23 mouse cellular contexts compared by ENCODE assay signal in the genomic region with DNA sequence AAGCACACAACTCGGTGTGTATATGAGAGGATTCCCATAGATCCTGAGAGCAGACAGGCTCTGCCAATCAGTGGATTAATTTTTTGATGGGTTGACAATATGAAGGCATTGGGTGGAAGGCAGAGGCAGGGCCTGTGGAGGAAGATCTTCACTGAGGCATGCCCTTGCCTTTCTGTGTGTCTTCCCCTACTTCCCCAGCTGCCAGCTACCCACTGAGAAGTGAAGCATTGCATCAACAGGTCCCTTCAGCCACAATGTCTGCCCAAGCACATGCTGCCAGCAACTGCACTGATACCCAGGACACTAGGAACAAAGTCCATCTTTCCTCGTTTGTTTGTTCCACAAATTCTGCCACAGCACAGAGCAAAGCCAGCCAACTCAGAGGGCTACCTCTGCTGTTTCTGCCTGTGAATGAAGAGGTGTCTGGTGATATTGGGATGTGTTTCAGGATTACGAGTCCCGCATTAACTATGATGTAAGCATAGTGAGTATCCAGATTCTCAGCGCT.
DNase-seq lines count a peak whose midpoint lies in the region; ATAC-seq lines count a peak whose summit lies in the region.
"Had no signal": no experiment of that assay in that cellular context is flagged by ENCODE, and none has a peak within 500 bp of the region (broad histone marks: within the 10 kb centered on the region; RNA-seq: fewer than 3 reads in every experiment).

No protein-coding gene starts in this region.

- H3K27me3 ChIP-seq in liver, embryonic 16.5 days (ENCODE audit: control insufficient read depth, insufficient read depth, low read depth, low read length): no peaks in the 10 kb centered on the region
- H3K27me3 ChIP-seq in midbrain, embryonic 11.5 days (ENCODE audit: control insufficient read depth, insufficient read depth, low read length): no peaks in the 10 kb centered on the region
- H3K27me3 ChIP-seq in midbrain, embryonic 14.5 days (ENCODE audit: control insufficient read depth, insufficient read depth, low read length): no peaks in the 10 kb centered on the region
- H3K27me3 ChIP-seq: embryonic facial prominence, embryonic 13.5 days; embryonic facial prominence, embryonic 15.5 days; forebrain, embryonic 12.5 days had no signal

- H3K9ac ChIP-seq in liver, embryonic 16.5 days (ENCODE audit: low read depth, low read length): no peak overlapping the region
- H3K9ac ChIP-seq in midbrain, embryonic 11.5 days (ENCODE audit: low read length): no peak overlapping the region
- H3K9ac ChIP-seq in midbrain, embryonic 14.5 days (replicated peaks; ENCODE audit: low read length): no peak overlapping the region
- H3K9ac ChIP-seq: embryonic facial prominence, embryonic 13.5 days; embryonic facial prominence, embryonic 15.5 days; forebrain, embryonic 12.5 days had no signal

- peak; percentile 37 to 47 for DNase-seq in cerebellum, postnatal 14 days
- no peak for DNase-seq in cerebellum, postnatal 36 days
- DNase-seq in left cerebral cortex, postnatal 4 days: peak; percentile 57
- DNase-seq in left cerebral cortex, adult 18-20 months (ENCODE audit: low spot score in 2 of 2): no peak
- no peak for DNase-seq in liver
- peak; percentile 10 for DNase-seq in midbrain, embryonic 11.5 days (ENCODE audit: low spot score, missing footprints)
- DNase-seq in midbrain, embryonic 14.5 days: no peak
- DNase-seq: adrenal gland, adult 2 months; adrenal gland, postnatal 10 days; adrenal gland, postnatal 25 days; cerebellum, adult 11-12 months; cerebellum, adult 2 months; cerebellum, adult 9-10 months; cerebellum, postnatal 25 days; embryo, embryonic 11 days had no signal

- H3K4me3 ChIP-seq in liver, embryonic 16.5 days (ENCODE audit: low read depth, low read length): no peak overlapping the region
- no peak overlapping the region for H3K4me3 ChIP-seq in midbrain, embryonic 11.5 days (ENCODE audit: low read depth, low read length)
- no peak overlapping the region for H3K4me3 ChIP-seq in midbrain, embryonic 14.5 days (replicated peaks; ENCODE audit: low read depth, low read length)
- H3K4me3 ChIP-seq: embryonic facial prominence, embryonic 13.5 days; embryonic facial prominence, embryonic 15.5 days; erythroblast, embryonic 14.5 days; forebrain, embryonic 10.5 days; forebrain, embryonic 12.5 days had no signal

- no peaks in the 10 kb centered on the region for H3K9me3 ChIP-seq in liver, embryonic 16.5 days (replicated peaks; ENCODE audit: control insufficient read depth, low read length)
- H3K9me3 ChIP-seq in midbrain, embryonic 11.5 days (ENCODE audit: control insufficient read depth, low read length): no peaks in the 10 kb centered on the region
- H3K9me3 ChIP-seq in midbrain, embryonic 14.5 days (ENCODE audit: control insufficient read depth, low read length): no peaks in the 10 kb centered on the region
- H3K9me3 ChIP-seq: embryonic facial prominence, embryonic 13.5 days; embryonic facial prominence, embryonic 15.5 days; forebrain, embryonic 10.5 days; forebrain, embryonic 12.5 days had no signal

- H3K4me2 ChIP-seq in liver, embryonic 16.5 days (ENCODE audit: low read depth, low read length): no peak overlapping the region
- no peak overlapping the region for H3K4me2 ChIP-seq in midbrain, embryonic 11.5 days
- no peak overlapping the region for H3K4me2 ChIP-seq in midbrain, embryonic 14.5 days (ENCODE audit: low read length)
- H3K4me2 ChIP-seq: embryonic facial prominence, embryonic 13.5 days; embryonic facial prominence, embryonic 15.5 days; forebrain, embryonic 12.5 days had no signal

- peak; percentile 11; the same call in 1 of the 2 replicates for ATAC-seq in liver, embryonic 16.5 days (ENCODE audit: low read depth)
- no peak for ATAC-seq in midbrain, embryonic 11.5 days (ENCODE audit: low FRiP score)
- no peak for ATAC-seq in midbrain, embryonic 14.5 days (ENCODE audit: low FRiP score, low TSS enrichment)
- ATAC-seq: forebrain, embryonic 14.5 days; forebrain, embryonic 16.5 days had no signal

- no peak overlapping the region for H3K27ac ChIP-seq in liver, embryonic 16.5 days (ENCODE audit: low read length)
- H3K27ac ChIP-seq in midbrain, embryonic 11.5 days (ENCODE audit: low read depth, low read length): no peak overlapping the region
- no peak overlapping the region for H3K27ac ChIP-seq in midbrain, embryonic 14.5 days (replicated peaks; ENCODE audit: low read depth, low read length)
- H3K27ac ChIP-seq: embryonic facial prominence, embryonic 13.5 days; embryonic facial prominence, embryonic 15.5 days; forebrain, embryonic 10.5 days; forebrain, embryonic 12.5 days had no signal

- intact Hi-C loops in left cerebral cortex, postnatal 4 days (cut with DNase I): no loop called here

- H3K36me3 ChIP-seq in liver, embryonic 16.5 days (ENCODE audit: control insufficient read depth, insufficient read depth): no peaks in the 10 kb centered on the region
- H3K36me3 ChIP-seq in midbrain, embryonic 11.5 days (ENCODE audit: control insufficient read depth, insufficient read depth, low read length): no peaks in the 10 kb centered on the region
- no peaks in the 10 kb centered on the region for H3K36me3 ChIP-seq in midbrain, embryonic 14.5 days (ENCODE audit: control insufficient read depth, insufficient read depth, low read length)
- H3K36me3 ChIP-seq: embryonic facial prominence, embryonic 13.5 days; embryonic facial prominence, embryonic 15.5 days; forebrain, embryonic 10.5 days; forebrain, embryonic 12.5 days had no signal

- no peaks in the 10 kb centered on the region; the same call in 1 of the 2 replicates for H3K4me1 ChIP-seq in liver, embryonic 16.5 days (ENCODE audit: control insufficient read depth, low read depth, low read length)
- H3K4me1 ChIP-seq in midbrain, embryonic 11.5 days (ENCODE audit: control insufficient read depth, insufficient read depth, low read length): peaks cover 12% of the 10 kb centered on the region
- peaks cover 3% of the 10 kb centered on the region; the same call in 1 of the 2 replicates for H3K4me1 ChIP-seq in midbrain, embryonic 14.5 days (ENCODE audit: control insufficient read depth, insufficient read depth, low read length)
- H3K4me1 ChIP-seq: embryonic facial prominence, embryonic 13.5 days; embryonic facial prominence, embryonic 15.5 days had no signal

- 81% methylated on average over 5 of the region's 5 CpGs for WGBS in liver, embryonic 16.5 days (ENCODE audit: insufficient replicate concordance)
- 92% methylated on average over 5 of the region's 5 CpGs for WGBS in midbrain, embryonic 11.5 days
- 90% methylated on average over 5 of the region's 5 CpGs for WGBS in midbrain, embryonic 14.5 days

Comparison
In these comparisons a context has a peak if more than half of its experiments do, and no peak if none do; other contexts are left out.
1. DNase-seq: peak in cerebellum, postnatal 14 days (2 of 2), left cerebral cortex, postnatal 4 days (single experiment) and midbrain, embryonic 11.5 days (single experiment); none in cerebellum, postnatal 36 days (0 of 2), left cerebral cortex, adult 18-20 months (0 of 2), liver (single experiment) and midbrain, embryonic 14.5 days (single experiment).